Mouse (Mus musculus) mature B cell (primary cell): ENCODE results near the gene Urah.

Source experiments
- in situ Hi-C: fragments of 300-500 bp; cut with MboI; formaldehyde crosslinking; loops from 2 replicates; pipeline ENCODE4 v1.14.3; 2019

Urah gene

GRCm38 (mm10) chr7:140840750-140841735, 6.2 kb downstream of the Urah start:
- in situ Hi-C loops = no loop called here

DNA sequence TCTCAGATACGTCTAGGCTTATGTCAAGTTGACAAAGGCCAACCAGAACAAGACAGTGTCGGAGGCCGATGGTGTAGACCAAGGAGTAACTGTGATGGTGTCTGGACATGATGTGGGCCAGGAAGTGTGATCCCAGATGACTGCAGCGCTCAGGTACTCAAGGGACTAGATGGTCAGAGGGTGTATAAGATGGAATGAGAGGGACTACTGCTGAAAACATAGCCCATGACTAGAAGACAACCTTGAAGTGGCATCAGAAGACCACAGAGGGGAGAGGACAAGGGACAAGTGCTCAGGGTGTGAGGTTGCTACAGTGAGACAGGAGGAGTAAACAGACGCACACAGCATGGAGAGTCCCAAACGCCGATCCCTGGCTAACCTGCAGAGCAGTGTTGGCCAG, 9.0 kb downstream of the Urah start:
- in situ Hi-C loops = no loop called here

DNA sequence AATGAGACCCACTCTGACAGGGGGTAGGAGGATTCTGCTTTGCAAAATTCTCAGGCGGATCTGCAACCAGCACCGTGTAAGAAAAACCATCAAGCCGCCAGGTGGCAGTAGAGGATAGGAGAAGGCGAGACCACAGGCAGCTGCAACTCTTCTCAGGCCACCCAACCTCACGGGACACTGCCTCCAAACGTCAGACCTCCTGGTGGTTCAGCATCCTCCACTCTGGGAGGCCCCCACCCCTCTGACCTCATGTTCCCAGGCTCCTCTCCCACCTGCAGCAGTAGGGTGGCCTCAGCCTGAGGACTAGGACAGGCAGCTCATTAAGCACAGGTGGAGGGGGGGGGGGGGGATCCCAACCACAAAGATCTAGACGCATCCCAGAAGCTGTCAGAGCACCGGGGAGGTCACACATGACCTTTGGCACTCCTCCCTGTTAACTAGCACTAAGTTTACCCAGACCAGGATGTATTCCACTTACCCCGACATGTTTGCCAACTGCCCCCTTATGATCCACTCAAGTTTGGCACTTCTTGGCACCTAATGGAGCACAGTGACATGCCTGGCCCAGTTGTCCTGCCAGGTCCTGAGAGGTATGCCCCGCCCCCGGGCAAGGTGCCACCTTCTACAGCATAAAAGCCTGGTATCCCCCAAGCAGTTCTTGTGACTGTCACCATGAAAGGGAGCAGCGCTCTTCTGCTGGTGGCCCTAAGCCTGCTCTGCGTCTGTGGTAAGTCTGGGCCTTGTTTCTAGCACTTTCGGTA, 10.3 kb downstream of the Urah start, which contains the start of gene Scgb1c1:
Gene Scgb1c1 (plus strand): TSS at position 643 of the 761 bp plus-strand sequence.
- in situ Hi-C loops = loop anchor here (5.0 kb wide), 2 partner anchors 57 to 207 kb away; partner anchors contain the start of gene Cox8b

DNA sequence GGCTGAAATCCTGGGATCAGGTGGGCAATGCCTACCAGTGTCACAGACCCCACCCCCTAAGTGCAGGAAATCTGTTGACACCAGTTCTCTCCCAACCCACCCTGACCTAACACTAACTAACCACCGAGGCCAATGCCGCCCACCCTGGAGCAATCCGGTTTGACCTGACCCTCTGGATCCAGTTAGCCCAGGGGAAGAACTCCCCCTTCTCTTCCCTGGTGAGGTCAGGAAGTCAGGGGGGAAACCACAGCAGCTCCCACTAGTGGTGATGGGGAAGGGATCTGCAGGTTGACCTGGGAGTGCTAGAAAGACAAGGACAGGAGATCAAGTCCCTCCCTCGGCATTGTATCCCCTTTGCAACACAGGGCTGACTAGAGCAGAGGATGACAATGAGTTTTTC, 10.9 kb downstream of the Urah start:
- in situ Hi-C loops = loop anchor here (5.0 kb wide), 2 partner anchors 57 to 207 kb away; partner anchors contain the start of gene Cox8b

- in situ Hi-C loops = loop anchor here (5.0 kb wide), 2 partner anchors 56 to 206 kb away; partner anchors contain the start of gene Cox8b
Observed at GRCm38 (mm10) chr7:140846676-140847075, 11.9 kb downstream of the Urah start.

DNA sequence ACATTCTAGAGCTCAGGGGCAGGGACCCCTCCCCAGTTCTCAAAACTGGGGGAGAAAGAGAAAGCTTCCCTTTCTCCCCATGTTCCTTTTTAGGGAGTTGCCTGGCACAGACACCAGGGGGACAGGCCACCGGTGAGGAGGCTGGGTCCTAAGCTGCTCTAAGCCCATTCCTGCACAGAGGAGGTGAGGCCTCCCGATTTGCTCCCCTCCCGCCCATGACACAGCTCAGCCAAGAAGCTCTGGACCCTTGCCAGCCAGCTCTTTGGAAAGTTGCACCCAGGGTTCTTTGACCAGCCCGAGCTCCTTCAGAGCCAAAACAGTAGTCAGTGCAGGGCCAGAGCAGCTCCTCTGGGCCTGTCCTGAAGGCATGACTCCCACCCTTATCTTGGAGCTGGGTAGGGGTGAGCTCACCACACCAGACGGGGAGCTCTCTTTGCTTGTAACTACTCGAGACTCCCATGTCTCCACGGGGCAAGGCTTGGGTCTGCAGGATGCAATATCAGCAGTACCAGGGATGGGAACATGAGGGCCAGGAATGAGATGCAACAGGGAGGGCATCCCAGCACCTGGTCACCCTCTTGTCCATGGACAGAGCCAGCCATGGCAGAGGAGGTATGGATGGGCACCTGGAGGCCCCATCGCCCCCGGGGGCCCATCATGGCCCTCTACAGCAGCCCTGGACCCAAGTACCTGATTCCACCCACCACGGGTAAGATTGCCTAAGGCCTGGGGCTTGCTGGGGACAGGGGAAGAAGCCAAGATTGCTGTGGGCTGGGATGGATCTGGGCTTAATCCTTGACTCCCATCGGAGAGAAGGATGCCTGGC, 13.2 kb downstream of the Urah start, which contains the start of gene Odf3:
Gene Odf3 (plus strand): TSS at position 51 of the 826 bp plus-strand sequence.
- in situ Hi-C loops = loop anchor here (5.0 kb wide), 2 partner anchors 54 to 204 kb away; partner anchors contain the start of gene Cox8b

- in situ Hi-C loops = loop anchor here (5.0 kb wide), 2 partner anchors 54 to 204 kb away; partner anchors contain the start of gene Cox8b
Observed at GRCm38 (mm10) chr7:140848591-140848990, 13.8 kb downstream of the Urah start.

- in situ Hi-C loops = no loop called here
Observed at GRCm38 (mm10) chr7:140851916-140852315, 17.1 kb downstream of the Urah start.

GRCm38 (mm10) chr7:140853386-140853785, 18.6 kb downstream of the Urah start:
- in situ Hi-C loops = no loop called here

GRCm38 (mm10) chr7:140854483-140854882, 19.7 kb downstream of the Urah start:
- in situ Hi-C loops = no loop called here

DNA sequence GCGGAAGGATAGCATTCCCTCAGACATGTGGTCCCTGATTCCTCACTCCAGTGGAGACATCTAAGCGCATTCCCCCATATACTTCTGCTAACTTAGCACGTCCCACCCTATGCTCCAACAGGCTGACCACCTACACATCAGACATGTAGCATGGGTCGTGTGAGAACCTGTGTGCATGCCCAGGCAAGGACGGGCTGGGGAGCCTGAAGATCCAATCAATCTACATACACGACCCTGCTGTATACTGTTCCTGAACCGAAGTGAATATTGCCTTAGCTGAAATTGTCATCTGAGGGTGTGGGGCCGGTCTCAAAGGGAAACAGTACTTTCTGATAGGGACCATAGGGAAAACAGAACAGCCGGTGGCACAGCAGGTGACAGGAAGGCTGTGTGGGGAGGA, 20.4 kb downstream of the Urah start:
- in situ Hi-C loops = no loop called here

DNA sequence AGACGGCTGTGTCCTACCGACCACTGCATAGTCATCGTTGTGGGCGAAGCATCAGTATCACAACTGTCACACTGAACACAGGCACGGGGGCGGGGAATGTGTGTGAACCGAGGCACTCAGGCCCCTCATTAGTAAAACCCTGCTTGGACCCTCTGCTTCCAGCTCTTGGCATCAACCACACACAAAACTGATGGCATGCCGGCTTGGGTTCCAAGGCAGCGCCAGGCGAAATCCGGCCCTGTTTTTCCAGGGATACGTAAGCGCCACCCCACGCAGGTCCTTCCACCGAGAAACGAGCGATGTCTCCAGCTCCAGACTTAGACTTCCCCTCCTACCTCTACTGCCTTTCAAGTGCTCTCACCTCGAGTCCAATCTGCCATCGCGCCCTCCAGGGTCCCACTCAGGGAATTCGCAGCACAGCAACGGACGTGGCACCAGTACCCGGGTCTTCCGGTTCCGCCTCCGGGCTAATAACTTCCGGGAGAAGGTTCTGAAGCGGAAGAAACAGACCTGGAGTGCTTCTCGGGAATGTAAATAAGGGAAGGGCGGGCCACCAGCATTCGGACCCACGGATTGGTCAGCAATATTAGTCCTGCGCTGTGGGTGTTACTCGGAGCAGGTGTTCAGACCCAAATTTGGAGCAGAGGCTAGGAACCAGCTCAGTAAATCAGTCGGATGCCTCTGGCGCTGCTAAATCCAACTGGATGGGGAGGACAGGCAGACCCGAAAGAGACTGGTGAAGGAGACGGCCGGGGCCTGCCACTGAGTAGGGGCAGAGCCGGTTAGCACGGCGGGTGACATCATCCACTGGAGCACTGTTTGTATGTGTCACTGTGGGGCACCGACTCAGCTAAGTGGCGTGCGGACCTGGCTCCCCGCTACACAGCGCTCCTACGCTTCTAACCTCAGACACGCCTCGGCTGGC, 21.3 kb downstream of the Urah start, which contains the start of gene Gm45785:
Gene Gm45785 (minus strand): TSS at position 472 of the 925 bp plus-strand sequence.
- in situ Hi-C loops = no loop called here

GRCm38 (mm10) chr7:140856785-140857549, 22.1 kb downstream of the Urah start, which contains the start of gene Ric8a:
Gene Ric8a (plus strand): TSS chr7:140856957.
- in situ Hi-C loops = no loop called here

- in situ Hi-C loops = no loop called here
Observed at GRCm38 (mm10) chr7:140857550-140858505, 23.0 kb downstream of the Urah start, which contains the start of gene Bet1l. Gene Bet1l (minus strand): TSS chr7:140857577.

DNA sequence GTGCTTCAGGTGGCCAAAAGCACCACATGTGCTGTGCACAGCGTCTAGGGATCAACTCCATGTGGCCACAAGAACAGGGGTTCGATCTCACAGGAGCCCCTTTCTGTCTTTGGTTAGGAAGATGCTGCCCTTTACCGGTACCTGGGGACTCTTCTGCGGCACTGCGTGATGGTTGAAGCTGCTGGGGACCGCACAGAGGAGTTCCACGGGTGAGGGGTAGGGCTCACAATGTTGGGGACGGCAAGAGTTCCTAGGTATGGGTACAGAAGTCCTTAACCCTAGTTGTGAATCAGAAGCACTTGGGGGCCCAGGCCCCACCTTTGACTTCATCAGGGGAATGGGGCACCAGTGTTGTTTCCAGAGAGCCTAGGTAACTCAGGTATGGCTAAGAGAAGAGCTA, 23.9 kb downstream of the Urah start:
- in situ Hi-C loops = no loop called here

GRCm38 (mm10) chr7:140859997-140860396, 25.2 kb downstream of the Urah start:
- in situ Hi-C loops = no loop called here

GRCm38 (mm10) chr7:140860728-140861127, 25.9 kb downstream of the Urah start:
- in situ Hi-C loops = no loop called here

- in situ Hi-C loops = no loop called here
Observed at GRCm38 (mm10) chr7:140864761-140865160, 29.9 kb downstream of the Urah start.
